Mouse (Mus musculus): Measurements from ENCODE around the gene Cyp19a1.
A peak's percentile ranks its signal among the peaks of the same experiment; 100 is the strongest.

Cyp19a1 gene

GRCm38 (mm10) chr9:54180216-54180615 is 87.7 kb downstream of the Cyp19a1 start:
- no peak for DNase-seq (ENCODE audit: low read depth, low spot score)

GRCm38 (mm10) chr9:54169489-54169888 is 98.4 kb downstream of the Cyp19a1 start:
- peak; percentile 29 for DNase-seq (ENCODE audit: low read depth, low spot score)

GRCm38 (mm10) chr9:54168425-54168824 is 99.5 kb downstream of the Cyp19a1 start:
- DNase-seq (ENCODE audit: low read depth, low spot score), result no peak

- DNase-seq (ENCODE audit: low read depth, low spot score), result no peak
Observed at GRCm38 (mm10) chr9:54163117-54163516, 104.8 kb downstream of the Cyp19a1 start.

GRCm38 (mm10) chr9:54153679-54154078 is 114.2 kb downstream of the Cyp19a1 start:
- no peak for DNase-seq (ENCODE audit: low read depth, low spot score)

GRCm38 (mm10) chr9:54139191-54139590 is 128.7 kb downstream of the Cyp19a1 start:
- no peak for DNase-seq (ENCODE audit: low read depth, low spot score)

Data from retina, postnatal 7 days (tissue).